Mouse (Mus musculus): ENCODE data around the gene Map4.

Map4 gene

DNA sequence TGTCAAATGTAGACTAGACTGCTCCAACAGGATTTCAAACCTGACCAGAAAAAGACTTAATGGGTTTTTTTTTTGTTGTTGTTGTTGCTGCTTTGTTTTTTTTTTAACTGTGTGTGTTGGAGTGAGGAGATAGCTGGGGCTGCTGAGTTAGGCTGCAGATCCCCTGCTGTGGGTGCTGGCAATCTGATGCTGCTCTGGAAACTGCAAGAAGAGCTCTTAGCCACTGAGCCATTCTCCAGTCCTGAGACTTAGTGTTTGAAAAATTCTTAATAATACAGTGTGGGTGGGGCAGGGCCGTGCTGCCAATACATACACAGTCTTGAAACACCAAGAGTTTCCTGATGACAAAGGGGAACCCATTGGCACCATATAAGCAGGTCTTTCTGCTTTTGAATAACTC lies 70.7 kb downstream of the Map4 start:
- no peak for DNase-seq (ENCODE audit: low spot score)

GRCm38 (mm10) chr9:110002413-110002812 lies 71.2 kb downstream of the Map4 start:
- DNase-seq (ENCODE audit: low spot score): no peak

DNA sequence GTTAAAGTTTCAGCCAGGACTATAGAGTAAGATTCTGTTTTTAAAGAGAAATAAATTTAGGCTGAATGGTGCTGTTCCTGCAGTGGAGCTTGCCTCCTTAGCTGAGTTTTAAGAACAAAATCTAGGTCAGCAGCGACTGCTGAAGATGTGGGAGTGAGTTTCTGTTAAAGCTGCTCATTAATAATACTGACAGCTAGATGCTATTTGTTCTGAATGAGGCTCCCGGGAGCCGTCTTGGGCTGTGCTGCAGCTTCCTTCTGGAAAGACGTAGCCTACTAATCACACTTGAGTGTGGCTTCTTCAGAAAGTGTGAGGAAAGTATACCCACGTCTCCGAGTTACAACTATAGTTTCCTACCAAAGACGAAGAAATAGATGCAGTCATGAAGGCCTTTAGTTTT lies 88.0 kb downstream of the Map4 start:
- DNase-seq (ENCODE audit: low spot score): no peak

DNA sequence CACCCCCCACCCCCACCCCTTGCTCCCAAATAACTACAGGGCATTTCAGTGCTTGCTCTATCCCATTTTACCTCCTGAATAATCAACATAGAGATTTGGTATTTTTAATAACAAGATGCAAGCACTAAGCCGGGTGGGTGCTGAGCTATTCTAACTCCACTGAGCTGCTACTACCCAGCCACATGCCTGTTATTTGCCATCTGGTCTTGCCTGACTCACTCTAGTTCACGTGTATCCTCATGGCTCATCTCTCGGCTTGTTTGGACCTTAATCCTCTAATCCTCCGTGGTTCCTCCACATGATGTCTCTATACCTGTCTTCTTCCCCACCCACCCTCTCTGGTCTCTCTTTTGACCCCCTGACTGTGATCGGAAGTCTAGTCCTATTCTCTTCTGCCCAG lies 89.1 kb downstream of the Map4 start:
- DNase-seq (ENCODE audit: low spot score): no peak

GRCm38 (mm10) chr9:110021463-110021862 lies 90.2 kb downstream of the Map4 start:
- no peak for DNase-seq (ENCODE audit: low spot score)

- no peak for DNase-seq (ENCODE audit: low spot score)
These were observed 90.9 kb downstream of the Map4 start for GRCm38 (mm10) chr9:110022151-110022550.

- DNase-seq (ENCODE audit: low spot score): no peak
These were observed 103.8 kb downstream of the Map4 start for GRCm38 (mm10) chr9:110035091-110035490.

DNA sequence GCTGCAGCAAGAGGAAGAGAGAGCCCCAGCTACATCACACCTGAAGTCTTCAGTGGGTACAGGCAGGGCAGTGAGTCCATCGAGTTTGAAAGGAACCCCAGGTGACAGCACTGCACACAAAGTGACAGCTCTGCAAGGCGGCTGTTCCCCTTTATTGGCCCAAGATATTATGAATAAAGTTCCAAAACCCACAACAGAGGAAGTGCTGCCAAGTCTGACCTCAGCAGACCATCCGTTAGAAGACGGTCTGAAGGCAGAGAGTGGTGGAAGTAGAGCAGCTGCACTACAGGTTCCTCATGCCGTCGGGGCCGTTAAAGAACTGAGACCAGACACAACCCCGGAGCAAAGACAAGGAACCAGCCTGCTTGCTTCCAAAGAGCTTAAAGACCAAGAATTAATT lies 106.6 kb downstream of the Map4 start:
- DNase-seq (ENCODE audit: low spot score): no peak

DNA sequence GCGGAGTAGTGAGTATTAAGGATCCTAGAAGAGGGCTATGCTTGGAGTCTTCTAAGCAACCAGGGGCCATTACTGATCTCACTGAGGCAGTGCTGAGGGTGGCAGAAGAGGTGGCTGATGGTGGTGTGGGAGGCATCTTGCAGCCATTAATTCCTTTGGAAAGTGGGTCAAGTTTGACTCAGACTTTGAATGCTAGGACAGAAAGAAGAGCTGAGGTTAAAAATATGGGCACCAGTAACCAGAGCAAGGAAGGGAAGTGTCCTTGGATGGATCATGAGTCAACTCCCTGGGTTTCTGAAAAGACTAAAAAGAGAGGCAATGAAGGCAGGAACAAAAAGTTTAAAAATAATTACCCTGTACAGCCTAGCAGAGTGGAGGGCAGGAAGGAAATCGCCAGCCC lies 107.2 kb downstream of the Map4 start:
- DNase-seq (ENCODE audit: low spot score): no peak

DNA sequence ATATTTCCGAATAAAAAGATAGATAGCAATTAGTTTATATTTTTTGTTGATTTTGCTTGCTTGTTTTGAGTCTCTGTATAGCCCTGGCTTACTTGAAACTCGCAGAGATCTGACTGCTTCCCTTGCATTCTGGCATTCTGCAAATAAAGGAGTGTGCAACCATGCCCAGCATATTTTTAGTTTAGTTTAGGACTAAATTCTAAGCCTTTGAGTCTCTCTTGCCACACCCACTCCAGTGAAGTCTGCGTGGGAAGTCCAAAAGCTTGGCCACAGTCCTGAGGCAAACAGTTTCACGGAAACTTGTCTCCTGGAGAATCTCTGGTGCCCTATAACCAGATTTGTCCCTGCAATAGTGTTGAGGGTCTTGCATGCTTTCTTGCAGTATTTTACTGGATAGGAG lies 113.1 kb downstream of the Map4 start:
- DNase-seq (ENCODE audit: low spot score): no peak

DNA sequence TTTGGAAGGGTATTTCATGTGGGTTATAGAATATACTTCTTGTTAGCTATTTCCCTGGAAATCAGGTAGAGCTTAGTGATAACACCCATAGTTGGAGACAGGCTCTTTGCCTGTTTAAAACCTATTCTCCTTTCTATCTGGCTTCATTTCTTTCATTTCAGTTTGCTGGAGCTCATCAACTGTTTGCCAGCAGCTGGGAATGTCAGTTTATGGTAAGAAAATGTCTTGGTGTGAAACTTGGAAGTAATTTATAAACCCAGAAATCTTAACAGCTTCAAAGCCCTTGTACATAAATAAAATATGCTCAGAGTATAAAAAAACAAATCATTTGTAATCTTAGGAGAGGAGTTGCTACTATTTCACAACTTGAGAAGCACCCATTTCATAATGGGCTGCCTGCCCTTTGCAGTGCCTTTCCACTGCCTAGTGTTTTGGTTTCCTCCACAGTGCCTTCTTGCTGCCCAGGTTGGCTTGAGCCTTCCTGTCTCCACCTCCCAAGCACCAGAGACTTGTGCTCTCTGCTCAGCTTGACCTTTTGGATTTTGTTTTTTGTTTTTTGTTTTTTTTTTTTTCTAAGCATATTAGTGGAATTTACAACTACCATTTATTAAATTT lies 114.6 kb downstream of the Map4 start:
- DNase-seq (ENCODE audit: low spot score): no peak

DNA sequence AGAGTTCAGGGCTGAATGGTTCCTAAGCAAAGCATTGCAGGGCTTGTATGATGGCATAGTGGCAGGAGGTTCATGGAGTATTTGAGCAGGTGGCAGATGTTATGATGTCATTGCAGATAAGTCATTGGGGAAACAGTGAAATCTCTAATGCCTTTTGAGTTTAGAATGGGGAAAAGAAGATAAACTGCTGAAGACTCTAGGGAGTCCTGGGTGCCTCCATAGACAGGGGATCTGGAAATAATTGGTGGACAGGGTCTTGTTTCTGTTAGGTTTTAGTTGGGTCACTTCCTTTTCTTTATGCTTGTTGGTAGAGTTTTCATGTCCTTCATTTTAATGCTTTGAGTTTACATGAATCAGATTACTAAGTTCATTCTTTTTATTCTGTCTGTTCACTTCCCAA lies 116.0 kb downstream of the Map4 start:
- DNase-seq (ENCODE audit: low spot score): no peak

- no peak for DNase-seq (ENCODE audit: low spot score)
These were observed 116.6 kb downstream of the Map4 start for GRCm38 (mm10) chr9:110047857-110048256.

- no peak for DNase-seq (ENCODE audit: low spot score)
These were observed 119.9 kb downstream of the Map4 start for GRCm38 (mm10) chr9:110051184-110051583.

DNA sequence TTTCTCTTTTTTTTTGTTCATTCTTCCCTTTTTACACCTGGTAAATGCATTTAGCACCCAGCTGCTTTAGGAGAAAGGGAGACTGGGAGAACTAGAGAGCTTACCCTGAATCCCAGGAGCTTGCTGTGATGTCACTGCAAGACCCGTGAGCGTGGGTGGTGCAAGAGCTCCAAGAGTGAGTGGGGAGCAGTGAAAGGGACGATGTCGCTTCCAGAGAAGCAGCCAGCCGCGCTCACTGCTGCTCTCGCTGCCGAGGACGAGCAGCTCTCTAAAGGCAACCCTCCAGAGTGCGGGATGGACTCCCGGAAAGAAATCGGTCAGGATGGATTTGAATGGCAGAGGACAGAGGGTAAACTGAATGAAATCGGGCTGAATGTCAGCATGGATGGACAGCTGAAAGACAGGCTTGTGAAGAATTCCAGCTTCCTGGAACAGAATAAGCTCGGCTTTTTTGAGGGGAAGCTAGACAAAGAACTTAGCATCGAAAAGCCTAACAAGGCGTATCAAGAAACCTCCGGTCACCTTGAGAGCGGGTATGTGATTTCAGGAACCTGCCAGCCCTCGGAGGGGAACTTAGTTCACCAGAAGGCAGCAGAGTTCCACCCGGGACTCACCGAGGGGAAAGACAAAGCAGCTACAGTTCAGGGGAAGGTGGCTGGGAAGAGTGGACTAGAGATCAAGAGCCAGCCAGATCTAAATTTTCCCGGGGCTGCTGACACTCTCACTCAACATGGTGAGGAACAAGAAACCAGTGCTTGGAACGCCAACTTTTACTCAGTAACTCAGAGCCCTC lies 120.8 kb downstream of the Map4 start:
- DNase-seq (ENCODE audit: low spot score): no peak

DNA sequence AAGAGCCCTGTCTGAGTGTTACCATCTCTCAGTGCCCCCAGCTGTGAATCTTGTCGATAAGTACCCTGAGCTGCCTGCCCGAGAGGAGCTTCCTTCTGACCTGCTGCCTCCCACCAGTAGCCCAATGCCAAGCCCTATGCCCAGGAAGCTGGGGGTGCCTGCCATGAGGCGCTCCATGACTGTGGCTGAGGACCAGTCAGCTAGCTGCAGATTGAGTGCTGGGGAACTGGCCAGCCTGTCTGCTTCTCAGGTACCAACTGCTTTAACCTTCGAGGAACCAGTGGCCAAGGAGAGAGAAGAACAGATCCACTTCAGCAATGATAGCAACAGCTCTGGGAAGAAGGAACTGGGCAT lies 121.7 kb downstream of the Map4 start:
- no peak for DNase-seq (ENCODE audit: low spot score)

DNA sequence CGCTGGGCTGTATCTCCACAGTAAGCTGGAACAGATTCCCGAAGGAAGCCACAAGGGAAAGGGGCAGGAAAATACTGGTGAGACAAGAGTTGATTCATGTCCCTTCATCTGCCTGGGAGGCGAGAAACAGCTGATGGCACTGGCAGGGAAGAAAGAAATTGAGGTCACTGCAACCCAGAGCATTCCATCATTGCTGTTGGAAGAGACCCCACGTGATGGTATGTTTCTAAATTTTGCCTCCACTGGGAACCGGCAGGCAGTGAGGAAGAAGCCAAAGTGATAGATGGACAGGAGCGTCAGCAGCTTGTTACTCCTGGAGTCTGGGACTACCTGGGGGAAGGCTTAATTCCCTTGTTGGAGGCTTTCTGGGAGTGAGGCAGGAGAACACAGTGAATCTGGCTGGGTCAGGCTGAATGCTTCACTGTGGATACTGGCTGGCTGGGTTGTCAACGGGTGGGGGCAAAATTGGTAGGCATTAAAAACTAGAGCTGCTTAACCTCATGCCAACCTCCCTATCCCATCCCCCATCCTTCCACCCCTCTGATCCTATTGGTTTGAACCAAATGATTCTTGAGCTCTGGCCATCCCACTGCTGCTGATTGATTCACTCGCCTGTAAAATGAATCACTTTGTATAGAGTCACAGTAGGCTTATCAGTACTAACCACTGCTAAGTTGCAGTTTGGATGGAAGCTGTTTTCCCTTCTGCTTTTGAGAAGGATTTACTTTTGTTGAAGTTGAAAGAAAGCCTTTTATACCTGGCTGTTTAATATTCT lies 122.2 kb downstream of the Map4 start:
- no peak for DNase-seq (ENCODE audit: low spot score)

DNA sequence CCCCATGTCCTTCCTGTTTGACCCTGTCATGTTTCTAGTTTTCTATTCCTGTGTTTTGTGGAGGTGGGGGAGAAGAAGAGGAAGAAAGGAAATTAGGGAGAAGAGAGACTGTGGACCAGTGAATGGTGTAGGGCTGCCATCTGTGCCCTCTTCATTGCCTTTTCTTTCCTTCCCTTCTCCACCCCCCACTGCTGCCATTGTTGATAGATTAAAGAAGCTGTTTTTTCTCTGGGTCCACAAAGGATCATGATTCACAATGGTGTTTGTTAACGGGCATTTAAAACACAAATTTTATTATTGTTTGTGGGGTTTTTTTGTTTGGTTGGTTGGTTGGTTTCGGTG lies 122.8 kb downstream of the Map4 start:
- no peak for DNase-seq (ENCODE audit: low spot score)

DNA sequence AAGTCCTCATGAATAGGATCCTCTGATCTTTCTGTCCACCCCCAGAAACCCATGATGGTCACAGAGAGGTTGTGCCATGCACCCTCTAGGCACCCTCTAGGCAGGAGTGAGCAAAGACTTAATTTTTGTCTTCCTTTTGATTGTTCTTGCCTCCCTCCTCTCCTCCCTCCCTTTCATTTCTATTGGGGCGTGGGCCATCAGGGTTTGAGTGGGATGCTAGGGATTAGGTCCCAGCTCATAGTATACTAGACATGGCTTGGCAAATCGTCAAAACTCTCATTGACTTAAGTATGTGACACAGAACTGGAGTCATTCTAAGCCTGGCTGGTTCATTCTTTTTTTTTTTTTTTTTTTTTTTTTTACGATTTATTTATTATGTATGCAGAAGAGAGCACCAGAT lies 123.5 kb downstream of the Map4 start:
- DNase-seq (ENCODE audit: low spot score): no peak

- no peak for DNase-seq (ENCODE audit: low spot score)
These were observed 125.9 kb downstream of the Map4 start for GRCm38 (mm10) chr9:110057200-110057599.

DNA sequence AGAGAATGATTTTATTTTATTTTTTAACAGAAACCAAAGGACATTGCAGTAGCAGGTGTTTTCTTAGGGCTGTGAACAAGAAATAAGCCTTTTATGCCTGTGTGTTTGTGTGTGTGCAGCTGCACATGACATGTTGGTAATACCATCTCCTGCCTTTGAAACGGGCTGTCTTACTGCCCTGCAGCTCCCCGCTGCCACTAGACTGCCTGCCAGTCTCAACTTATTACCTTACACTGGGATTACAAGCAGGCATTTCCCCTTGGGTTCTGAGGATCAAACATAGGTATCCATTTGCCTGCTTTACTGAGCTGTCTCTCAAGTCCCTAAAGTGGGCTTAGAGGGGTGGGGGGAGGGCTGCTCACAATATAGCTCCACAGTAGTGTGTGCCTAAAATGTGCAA lies 129.5 kb downstream of the Map4 start:
- no peak for DNase-seq (ENCODE audit: low spot score)

DNA sequence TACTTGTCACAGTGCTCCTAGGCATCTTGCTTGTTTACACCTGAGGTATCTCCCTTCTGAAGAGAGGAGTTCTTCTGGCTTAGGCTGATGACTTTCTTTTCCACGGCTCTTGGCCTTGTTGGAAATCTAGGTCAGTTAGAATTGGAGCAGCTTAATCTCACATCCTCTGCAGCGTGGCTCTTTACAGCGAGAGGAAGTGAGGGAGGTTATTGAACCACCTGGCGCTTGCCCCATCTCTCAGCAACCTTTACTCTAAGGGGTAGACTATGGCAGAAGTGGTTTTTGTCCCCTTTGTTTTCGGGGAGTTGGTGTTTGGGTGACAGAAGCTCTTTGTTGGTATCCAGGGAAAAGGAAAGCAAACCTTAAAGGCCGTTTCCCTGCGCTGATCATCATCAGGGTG lies 131.1 kb downstream of the Map4 start:
- no peak for DNase-seq (ENCODE audit: low spot score)

DNA sequence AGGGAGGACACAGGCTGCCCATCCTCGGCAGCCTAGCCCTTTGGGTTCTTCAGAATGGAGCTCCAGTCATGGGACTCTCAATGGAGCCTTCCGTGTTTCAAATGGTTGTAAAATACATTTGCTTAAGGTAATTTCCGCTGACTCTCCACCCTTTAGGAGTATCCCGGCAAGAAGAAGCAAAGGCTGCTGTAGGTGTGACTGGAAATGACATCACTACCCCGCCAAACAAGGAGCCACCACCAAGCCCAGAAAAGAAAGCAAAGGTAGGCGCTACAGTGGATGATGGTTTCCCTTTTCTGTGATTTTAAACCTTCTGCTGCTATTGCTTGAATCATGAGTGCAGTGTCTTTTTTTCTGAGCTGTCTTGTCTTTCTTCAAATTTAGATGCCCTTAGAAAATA lies 131.6 kb downstream of the Map4 start:
- DNase-seq (ENCODE audit: low spot score): no peak

Data from spleen, adult 12 weeks (tissue).